Mouse (Mus musculus) forebrain, postnatal 0 days (tissue): ENCODE data around the gene Glt1d1. TPM values are rescaled to one million over a fixed set of nuclear protein-coding genes. Genes with fewer than 3 reads are reported as not detected.

Source experiments
- ATAC-seq: fragments of 200-750 bp; cut with Nextera tagmentation; 2 replicates; pipeline ENCODE4 v1.8.0; 2017; ENCODE audit warnings: mild to moderate bottlenecking, moderate library complexity
- DNase-seq: peaks from one replicate; pipeline ENCODE4 v3.0.0-alpha.2; 2015
- H3K27ac ChIP-seq: fragments of 300-500 bp; sonication (generic); 2 replicates; pipeline ENCODE4 v1.5.1; 2014; ENCODE audit warnings: low read depth, mild to moderate bottlenecking, antibody characterized with exemption, low read length, moderate library complexity, mixed read lengths
- H3K27me3 ChIP-seq: fragments of 300-500 bp; sonication (generic); 2 replicates; pipeline ENCODE4 v1.6.1; 2014; ENCODE audit warnings: mild to moderate bottlenecking, low read length, mixed read lengths; ENCODE audit not compliant: insufficient read depth
- H3K36me3 ChIP-seq: fragments of 300-500 bp; sonication (generic); 2 replicates; pipeline ENCODE4 v1.6.1; 2014; ENCODE audit warnings: mild to moderate bottlenecking, moderate library complexity; ENCODE audit not compliant: insufficient read depth
- H3K4me1 ChIP-seq: fragments of 300-500 bp; sonication (generic); 2 replicates; pipeline ENCODE4 v1.6.1; 2014; ENCODE audit warnings: antibody characterized with exemption; ENCODE audit not compliant: insufficient read depth
- H3K4me2 ChIP-seq: fragments of 300-500 bp; sonication (generic); 2 replicates; pipeline ENCODE4 v1.6.1; 2014; ENCODE audit warnings: low read depth, mild to moderate bottlenecking, moderate library complexity
- H3K4me3 ChIP-seq: fragments of 300-500 bp; sonication (generic); 2 replicates; pipeline ENCODE4 v1.5.1; 2014; ENCODE audit warnings: low read depth, low read length, mixed read lengths
- H3K9ac ChIP-seq: fragments of 300-500 bp; sonication (generic); 2 replicates; pipeline ENCODE4 v1.6.1; 2014; ENCODE audit warnings: mild to moderate bottlenecking
- H3K9me3 ChIP-seq: fragments of 300-500 bp; sonication (generic); 2 replicates; pipeline ENCODE4 v1.6.1; 2016; ENCODE audit warnings: low read length
- CTCF ChIP-seq: sonication (generic); IDR thresholded peaks from 2 replicates; pipeline ENCODE4 v1.5.1; 2016; ENCODE audit warnings: antibody characterized with exemption, control low read depth, low read depth
- WGBS: fragments of 180-500 bp; shearing (Covaris S2); extraction: QIAGEN DNeasy Blood & Tissue Kit; methylation state at CpG from one replicate; pipeline ENCODE4 v1.1.7; 2014; 5-methylcytosine and 5-hydroxymethylcytosine counted together
- polyA plus RNA-seq: library from polyadenylated mRNA; unstranded; fragments of >200 nt; fragmentation: Nextera tagmentation; extraction: Ambion mirVana; gene quantifications from 2 replicates; pipeline ENCODE4 v1.2.1, GENCODE M21; 2015
- total RNA-seq: library from RNA; depleted of rRNA; stranded (reverse); fragments of >200 nt; gene quantifications from 2 replicates; pipeline ENCODE4 v1.2.3, GENCODE M21; 2014; rRNA removed

The Glt1d1 gene
- total RNA-seq (10.5 and 12.0 TPM in 2 replicates), polyA plus RNA-seq (1.0 and 1.1 TPM in 2 replicates)

DNA sequence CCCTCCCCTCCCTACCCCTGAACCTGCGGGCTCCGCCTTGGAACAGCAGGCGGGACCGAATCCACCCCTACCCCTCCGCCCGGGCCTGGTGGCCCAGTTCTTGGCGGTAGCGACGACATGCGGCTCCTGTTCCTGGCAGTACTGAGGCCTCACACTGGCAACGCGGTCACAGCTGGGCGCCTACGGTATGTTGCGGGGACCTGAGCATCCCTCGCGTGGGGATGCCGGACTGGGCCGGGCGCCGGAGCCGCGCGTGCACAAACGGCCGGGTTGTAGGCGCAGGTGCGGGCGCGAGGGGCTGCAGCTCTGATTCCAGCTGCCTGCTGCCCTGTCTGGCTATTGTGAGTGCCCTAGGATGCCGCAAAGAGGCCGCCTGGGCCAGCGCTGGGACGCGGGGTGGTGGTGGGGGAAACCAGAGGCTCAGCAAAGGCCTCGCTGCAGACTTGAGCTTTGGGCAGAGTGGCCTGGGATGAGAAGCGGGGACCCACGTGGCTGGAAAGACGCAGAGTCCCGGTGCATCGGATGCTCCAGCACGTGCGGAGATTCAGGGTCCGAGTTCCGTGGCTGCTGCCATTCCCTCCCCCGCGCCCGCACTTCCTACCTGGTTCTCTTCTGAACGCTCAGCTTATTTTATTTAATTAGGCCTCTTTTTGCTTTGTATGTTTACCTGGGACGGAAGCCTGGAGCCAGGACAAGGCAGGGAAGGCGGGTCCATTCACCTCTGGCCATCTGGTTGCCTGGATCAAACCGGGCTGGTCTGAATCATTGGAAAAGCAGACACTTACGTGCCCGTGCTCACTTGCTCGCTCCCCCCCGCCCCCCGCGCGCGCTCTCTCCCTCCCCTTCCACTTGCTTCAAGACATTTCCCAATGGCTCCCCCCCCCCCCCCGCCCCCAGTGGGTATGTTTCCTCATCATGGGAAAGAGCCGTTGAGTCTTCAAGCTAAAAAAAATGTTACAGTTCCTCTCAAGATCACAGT, at the start of gene Glt1d1, which contains the start of gene Slc15a4:
Gene Glt1d1 (plus strand): TSS at position 96 of the 979 bp plus-strand sequence.
Gene Slc15a4 (minus strand): TSS at position 731 of the 979 bp plus-strand sequence.
- peak within 1 kb of the TSS; percentile 63 for H3K4me3 ChIP-seq
- H3K27ac ChIP-seq, result peak within 1 kb of the TSS; percentile 45; the same call in 1 of the 2 replicates
- peak; percentile 83 for ATAC-seq
- H3K9ac ChIP-seq, result peak within 1 kb of the TSS; percentile 92
- no peaks in the 10 kb centered on the region for H3K27me3 ChIP-seq
- no peaks in the 10 kb centered on the region for H3K36me3 ChIP-seq
- H3K4me1 ChIP-seq, result peaks cover 4% of the 10 kb centered on the region; the same call in 1 of the 2 replicates
- no peaks in the 10 kb centered on the region for H3K9me3 ChIP-seq
- WGBS, result under 1% methylated on average over 62 of the region's 62 CpGs
- 0 out of 2 replicates have a peak, but pooled peaks have one; percentile 10 for TF ChIP-seq CTCF
- peak; percentile 59 for DNase-seq
- peak within 1 kb of the TSS; percentile 94 for H3K4me2 ChIP-seq

DNA sequence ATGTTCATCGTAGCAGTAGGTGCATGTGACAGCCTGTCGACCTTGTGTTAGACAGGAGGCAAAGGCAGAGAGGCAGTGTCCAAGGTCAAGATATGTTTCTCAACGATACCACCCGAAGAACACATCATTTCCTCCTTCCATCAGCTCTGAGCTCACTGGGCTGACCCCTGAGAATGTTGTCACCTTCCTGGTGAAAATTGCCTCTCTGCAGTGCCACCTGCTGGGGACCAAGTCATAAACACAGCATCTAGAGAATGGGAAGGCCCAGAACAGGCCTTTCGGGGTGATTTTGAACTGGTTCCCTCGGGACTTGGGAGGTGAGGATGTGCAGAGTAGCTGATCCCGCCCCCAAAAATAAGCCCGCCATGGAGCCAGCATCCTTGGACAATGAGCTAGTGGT, 48.4 kb upstream of the Glt1d1 start:
- H3K4me3 ChIP-seq, result no peak overlapping the region
- no peaks in the 10 kb centered on the region for H3K27me3 ChIP-seq
- H3K9me3 ChIP-seq, result no peaks in the 10 kb centered on the region
- TF ChIP-seq CTCF, result peak; percentile 44; the same call in 1 of the 2 replicates
- no peak overlapping the region for H3K9ac ChIP-seq
- no peaks in the 10 kb centered on the region for H3K36me3 ChIP-seq
- no peak overlapping the region for H3K4me2 ChIP-seq
- ATAC-seq (no peak), DNase-seq (no peak)
- no peak overlapping the region for H3K27ac ChIP-seq
- H3K4me1 ChIP-seq, result no peaks in the 10 kb centered on the region
- WGBS, result 92% methylated on average over 8 of the region's 8 CpGs

DNA sequence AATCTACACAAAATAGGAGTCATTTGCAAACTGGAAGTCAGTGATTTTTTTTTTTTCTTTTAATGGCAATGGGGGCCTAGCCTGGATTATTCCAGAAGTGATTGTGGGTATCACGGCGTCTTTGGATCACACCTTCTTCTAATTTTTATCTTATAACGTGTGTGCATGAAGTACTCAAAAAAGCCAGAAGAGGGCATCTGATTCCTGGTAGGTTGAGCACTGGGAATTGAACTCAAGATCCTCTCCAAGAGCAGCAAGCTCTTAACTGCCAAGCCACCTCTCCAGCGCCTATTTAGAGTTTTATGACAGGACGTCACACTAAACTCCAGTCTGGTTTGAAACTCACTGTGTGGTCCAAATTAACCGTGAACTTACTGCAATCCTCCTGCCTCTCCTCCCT, 44.2 kb upstream of the Glt1d1 start:
- Histone ChIP-seq H3K27ac (no peak overlapping the region), H3K27me3 (no peaks in the 10 kb centered on the region), H3K9me3 (no peaks in the 10 kb centered on the region), H3K9ac (no peak overlapping the region), H3K4me2 (no peak overlapping the region), H3K36me3 (peaks cover 8% of the 10 kb centered on the region; the same call in 1 of the 2 replicates), H3K4me1 (no peaks in the 10 kb centered on the region), H3K4me3 (no peak overlapping the region)
- TF ChIP-seq CTCF, result peak; percentile 37
- DNase-seq (peak; percentile 24), ATAC-seq (no peak)
- WGBS, result 75% methylated on average over 6 of the region's 6 CpGs

DNA sequence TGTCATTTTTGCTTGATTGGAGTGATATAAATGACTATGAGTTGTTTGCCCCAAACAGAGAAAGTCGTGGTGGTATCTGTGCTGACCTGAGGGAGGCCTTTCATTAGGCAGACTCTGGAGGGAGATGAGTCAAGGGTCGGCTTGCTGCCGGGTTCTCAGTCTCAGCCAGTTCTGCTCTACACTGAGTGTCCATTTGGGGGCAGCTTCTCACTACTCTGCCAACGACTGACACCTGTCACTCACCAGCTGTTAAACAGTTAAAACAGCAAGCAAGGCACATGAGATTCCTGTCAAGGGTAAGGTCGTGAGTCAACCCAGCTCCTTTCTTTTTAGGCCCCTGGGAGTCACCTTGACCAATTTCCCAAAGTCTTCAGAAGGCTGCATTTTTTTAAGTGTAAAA, 39.7 kb upstream of the Glt1d1 start:
- no peaks in the 10 kb centered on the region for H3K4me1 ChIP-seq
- no peaks in the 10 kb centered on the region for H3K27me3 ChIP-seq
- no peak overlapping the region for H3K27ac ChIP-seq
- peaks cover 46% of the 10 kb centered on the region for H3K36me3 ChIP-seq
- H3K4me2 ChIP-seq, result no peak overlapping the region
- H3K9ac ChIP-seq, result no peak overlapping the region
- no peaks in the 10 kb centered on the region for H3K9me3 ChIP-seq
- WGBS, result 70% methylated on average over 5 of the region's 5 CpGs
- no peak for DNase-seq
- TF ChIP-seq CTCF, result no peak
- H3K4me3 ChIP-seq, result no peak overlapping the region
- ATAC-seq, result no peak

DNA sequence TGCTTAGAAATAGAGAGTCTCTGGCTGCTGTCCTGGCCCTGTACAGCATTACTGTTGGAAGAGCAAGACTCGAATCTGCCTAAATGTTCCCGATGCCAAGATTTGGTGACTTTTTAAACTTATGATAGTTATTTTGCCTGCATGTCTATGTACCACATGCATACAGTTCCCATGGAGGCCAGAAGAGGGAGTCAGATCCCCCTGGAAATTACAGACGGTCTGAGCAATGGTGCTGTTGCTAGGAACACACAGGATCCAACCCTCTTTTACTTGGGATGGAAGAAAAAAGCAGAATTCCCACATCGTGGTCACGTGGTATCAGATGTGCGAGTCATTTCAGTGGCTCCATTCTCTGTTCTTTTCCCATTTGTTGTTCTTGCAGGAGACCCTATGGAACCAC, 39.2 kb upstream of the Glt1d1 start:
- no peak overlapping the region for H3K27ac ChIP-seq
- TF ChIP-seq CTCF, result peak; percentile 78
- peaks cover 51% of the 10 kb centered on the region for H3K36me3 ChIP-seq
- no peak overlapping the region for H3K4me3 ChIP-seq
- H3K27me3 ChIP-seq, result no peaks in the 10 kb centered on the region
- no peaks in the 10 kb centered on the region for H3K4me1 ChIP-seq
- H3K9me3 ChIP-seq, result no peaks in the 10 kb centered on the region
- WGBS, result 81% methylated on average over 6 of the region's 6 CpGs
- no peak overlapping the region for H3K4me2 ChIP-seq
- no peak; the same call in 1 of the 2 replicates for ATAC-seq
- peak; percentile 66 for DNase-seq
- no peak overlapping the region for H3K9ac ChIP-seq

DNA sequence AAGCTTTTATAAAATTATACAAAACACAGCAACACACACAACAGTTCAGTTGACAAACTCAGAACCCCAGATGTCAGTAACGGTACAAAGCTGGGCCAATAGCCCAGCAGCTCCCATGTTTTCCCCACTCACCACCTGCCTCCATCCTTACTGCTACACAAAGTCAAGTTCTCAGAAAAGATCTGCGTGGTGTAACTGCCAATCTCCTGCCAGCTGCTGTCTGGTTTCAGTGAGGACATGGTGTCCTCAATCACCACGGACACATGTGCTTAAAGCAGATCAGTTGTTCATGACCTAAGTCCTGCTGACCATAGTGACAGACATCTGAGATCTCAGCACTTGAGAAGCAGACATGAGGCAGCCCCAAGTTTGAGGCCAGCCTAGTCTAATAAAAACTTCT, 36.4 kb upstream of the Glt1d1 start:
- H3K27ac ChIP-seq, result no peak overlapping the region
- H3K4me2 ChIP-seq, result no peak overlapping the region
- no peak for ATAC-seq
- no peak overlapping the region for H3K4me3 ChIP-seq
- no peak overlapping the region for H3K9ac ChIP-seq
- no peaks in the 10 kb centered on the region for H3K27me3 ChIP-seq
- DNase-seq, result no peak
- no peak for TF ChIP-seq CTCF
- no peaks in the 10 kb centered on the region for H3K9me3 ChIP-seq
- peaks cover 77% of the 10 kb centered on the region for H3K36me3 ChIP-seq
- H3K4me1 ChIP-seq, result no peaks in the 10 kb centered on the region
- 85% methylated on average over 3 of the region's 3 CpGs for WGBS

DNA sequence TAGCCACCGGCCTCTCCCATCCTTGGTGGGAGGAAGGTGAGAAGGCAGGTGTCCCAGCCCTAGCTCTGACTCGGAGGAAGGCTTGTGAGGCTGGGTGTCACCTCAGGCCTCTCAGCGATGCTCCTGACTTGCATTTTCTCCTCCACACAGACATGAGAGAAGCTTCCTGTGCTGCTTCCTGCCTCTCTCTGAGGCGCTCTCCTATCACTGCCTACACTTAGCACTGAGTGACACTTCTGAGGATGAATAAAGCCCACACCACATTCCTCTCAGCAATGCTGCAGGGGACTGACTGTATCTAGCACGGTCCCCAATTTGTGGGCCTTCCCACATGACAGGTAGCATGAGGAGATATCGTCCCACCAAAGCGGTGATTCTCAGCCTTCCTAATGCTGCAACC, 35.2 kb upstream of the Glt1d1 start:
- H3K4me1 ChIP-seq, result no peaks in the 10 kb centered on the region
- DNase-seq, result no peak
- peaks cover 87% of the 10 kb centered on the region for H3K36me3 ChIP-seq
- H3K9me3 ChIP-seq, result no peaks in the 10 kb centered on the region
- WGBS, result 90% methylated on average over 7 of the region's 7 CpGs
- no peak for ATAC-seq
- H3K27ac ChIP-seq, result no peak overlapping the region
- H3K4me2 ChIP-seq, result no peak overlapping the region
- H3K27me3 ChIP-seq, result no peaks in the 10 kb centered on the region
- H3K4me3 ChIP-seq, result no peak overlapping the region
- no peak overlapping the region for H3K9ac ChIP-seq
- TF ChIP-seq CTCF, result no peak
